Mouse (Mus musculus): ENCODE results near the gene Btd.

Gene Btd

DNA sequence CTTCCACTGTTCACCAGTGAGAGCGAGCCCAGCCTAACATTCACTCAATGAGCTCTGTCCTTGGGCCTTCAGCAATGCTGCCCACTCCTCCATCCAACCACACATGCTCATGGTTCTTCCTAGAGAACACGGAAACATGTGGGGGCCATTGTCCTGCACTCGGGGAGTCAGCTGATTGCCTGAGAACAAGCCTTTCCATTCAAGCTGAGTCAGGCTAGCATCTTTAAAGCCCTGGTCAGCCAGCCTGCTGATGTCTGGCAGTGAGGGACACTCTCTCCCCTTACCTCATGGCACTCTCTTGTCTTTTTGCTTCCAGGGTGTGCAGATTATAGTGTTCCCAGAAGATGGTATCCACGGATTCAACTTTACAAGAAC, 24.7 kb downstream of the Btd start:
- no peak for DNase-seq (ENCODE audit: low spot score)

- no peak for DNase-seq (ENCODE audit: low spot score)
These were observed 26.3 kb downstream of the Btd start for GRCm38 (mm10) chr14:31666931-31667705.

GRCm38 (mm10) chr14:31667741-31668140, 26.9 kb downstream of the Btd start:
- DNase-seq (ENCODE audit: low spot score), result no peak

GRCm38 (mm10) chr14:31668326-31668725, 27.5 kb downstream of the Btd start:
- no peak for DNase-seq (ENCODE audit: low spot score)

DNA sequence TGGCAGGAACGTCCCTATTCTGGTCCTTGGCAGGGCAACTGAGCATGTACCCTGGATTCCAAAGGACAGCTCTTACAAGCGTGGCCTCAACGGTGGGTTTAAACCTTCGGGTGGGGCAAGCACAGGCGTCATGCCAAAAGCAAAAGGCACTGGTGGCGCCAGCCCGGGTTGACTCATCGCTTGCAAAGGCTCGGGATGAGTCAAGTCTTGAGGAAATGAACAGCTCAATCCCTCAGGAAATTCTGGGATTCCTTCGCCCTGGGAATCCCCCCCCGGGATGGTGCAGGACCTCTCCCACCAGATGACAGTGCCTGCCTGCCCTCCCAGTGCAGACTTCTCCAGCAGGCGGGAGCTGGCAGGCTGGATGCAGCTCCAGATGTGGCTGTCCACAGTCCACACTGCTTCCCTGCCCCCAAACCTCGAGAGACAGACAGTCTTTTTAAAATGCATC, 28.4 kb downstream of the Btd start:
- DNase-seq (ENCODE audit: low spot score), result no peak

DNA sequence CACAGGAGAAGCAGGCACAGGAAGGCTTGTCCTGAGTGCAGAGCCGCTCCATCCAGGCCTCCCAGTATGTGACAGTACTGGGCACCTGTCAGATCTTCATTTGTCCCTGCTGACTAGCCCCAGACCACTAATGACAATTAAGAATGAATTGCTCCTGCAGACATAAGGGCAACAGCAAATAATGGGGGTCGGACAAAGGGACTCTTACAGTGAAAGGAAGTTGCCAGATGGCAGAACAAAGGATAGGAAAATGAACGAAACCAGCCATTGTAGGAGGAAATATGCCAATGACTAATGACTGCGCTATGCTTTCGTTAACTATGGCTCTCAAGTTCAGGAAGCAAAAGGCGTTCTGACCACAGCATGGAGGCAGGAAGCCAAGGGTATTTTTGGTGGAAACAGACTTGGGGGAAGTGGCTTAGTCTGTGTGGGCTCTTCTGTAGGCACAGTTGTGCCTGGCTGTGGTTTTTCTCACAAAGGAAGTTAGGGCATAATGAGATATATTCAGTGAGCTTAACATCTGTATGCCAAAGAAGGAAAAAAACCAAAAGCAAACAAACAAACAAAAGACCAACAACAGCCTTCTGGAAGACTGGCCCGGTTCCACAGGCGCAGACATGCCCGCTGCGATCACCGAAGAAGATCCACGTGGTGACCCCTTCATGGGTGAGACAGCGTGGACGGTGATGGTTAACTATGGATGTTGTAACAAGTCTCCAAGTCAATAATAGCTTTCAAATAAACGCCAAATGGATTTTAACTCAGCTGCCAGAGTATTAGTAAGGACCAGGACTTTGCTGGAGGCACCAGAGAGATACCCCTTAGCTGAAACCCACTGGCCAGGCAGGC, 29.0 kb downstream of the Btd start:
- DNase-seq (ENCODE audit: low spot score), result no peak

GRCm38 (mm10) chr14:31671635-31672320, 30.9 kb downstream of the Btd start:
- no peak for DNase-seq (ENCODE audit: low spot score)

DNA sequence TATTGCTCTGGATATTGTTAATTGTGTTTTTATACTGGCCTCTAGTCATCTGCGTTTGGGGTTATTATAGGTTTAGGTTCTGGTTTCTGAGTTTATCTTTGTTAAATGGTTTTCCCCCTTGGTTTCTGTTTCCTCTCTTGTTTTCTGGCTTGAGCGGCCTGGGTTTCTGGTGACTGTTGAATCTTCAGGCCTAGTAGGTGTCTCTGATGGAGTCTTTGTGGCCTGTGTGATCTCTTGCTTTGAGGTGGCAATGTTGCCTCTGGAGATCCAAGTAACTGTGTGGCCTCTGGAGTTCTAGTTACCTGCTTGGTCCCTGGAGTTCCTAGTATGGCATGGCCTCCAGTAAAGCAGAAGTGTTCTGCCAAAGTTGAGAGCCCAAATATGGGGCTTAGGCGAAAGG, 39.8 kb downstream of the Btd start:
- DNase-seq (ENCODE audit: low spot score), result no peak

DNA sequence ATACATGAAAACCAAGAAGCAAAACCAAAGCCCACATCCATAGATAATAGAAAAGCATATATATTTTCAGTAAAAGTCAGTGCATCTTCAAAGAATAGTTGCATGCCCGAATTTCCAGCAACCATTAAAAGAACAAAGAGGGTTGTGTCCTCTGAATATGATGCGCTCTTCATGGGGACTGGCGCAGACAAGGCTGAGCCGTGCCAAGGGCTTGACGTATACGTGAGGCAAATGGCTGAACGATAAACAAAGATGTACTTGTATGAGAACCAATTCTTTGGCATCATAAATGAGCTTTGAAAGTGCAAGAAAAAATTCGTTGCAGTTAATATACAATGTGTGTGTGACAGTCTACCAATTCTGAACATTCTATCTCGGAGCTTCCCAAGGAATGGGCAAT, 40.5 kb downstream of the Btd start:
- no peak for DNase-seq (ENCODE audit: low spot score)

DNA sequence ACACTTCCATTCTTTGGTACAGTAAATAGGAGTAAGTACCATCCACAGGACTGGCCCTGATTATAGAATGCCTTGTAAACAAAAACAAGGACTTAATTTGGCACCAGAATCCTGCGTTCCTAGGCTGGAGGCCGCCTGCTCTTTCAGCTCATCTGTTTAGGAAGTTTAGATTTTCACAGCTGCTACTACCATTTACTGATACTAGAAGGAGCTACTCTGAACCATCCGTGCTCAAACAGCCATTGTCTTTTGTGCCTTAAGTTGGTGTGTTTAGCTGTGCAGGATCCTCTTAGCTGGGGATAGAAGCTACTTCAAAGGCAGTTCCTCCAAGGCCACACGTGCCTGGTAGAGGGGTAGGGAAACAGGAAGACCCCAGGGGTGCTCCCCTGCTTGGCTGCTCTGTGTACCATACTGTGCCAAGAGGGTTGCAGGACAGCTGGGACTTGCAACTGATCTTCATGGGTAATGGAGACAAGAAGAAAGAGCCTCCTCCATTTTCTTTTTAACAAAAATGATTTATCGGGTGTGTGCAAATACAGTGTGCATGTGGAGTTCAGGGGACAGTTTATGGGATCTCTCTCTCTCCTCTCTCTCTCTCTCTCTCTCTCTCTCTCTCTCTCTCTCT, 41.2 kb downstream of the Btd start:
- DNase-seq (ENCODE audit: low spot score), result no peak

DNA sequence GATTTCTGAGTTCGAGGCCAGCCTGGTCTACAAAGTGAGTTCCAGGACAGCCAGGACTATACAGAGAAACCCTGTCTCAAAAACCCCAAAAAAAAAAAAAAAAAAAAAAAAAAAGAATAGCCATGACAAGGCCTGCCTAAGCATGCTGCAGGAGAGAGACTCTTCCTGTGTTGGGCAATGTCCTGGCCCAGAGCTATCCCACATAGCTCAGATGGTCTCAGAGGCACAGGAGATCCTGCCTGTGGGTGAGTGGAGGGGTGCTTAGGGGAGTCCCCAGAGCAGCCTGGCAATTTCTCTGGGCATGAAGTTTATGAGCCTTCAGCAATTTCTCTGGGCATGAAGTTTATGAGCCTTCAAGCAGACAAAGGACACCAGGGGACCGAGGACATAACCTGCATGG, 42.8 kb downstream of the Btd start:
- DNase-seq (ENCODE audit: low spot score), result no peak

- no peak for DNase-seq (ENCODE audit: low spot score)
These were observed 43.7 kb downstream of the Btd start for GRCm38 (mm10) chr14:31684343-31685040.

- no peak for DNase-seq (ENCODE audit: low spot score)
These were observed 44.9 kb downstream of the Btd start for GRCm38 (mm10) chr14:31685680-31686079.

DNA sequence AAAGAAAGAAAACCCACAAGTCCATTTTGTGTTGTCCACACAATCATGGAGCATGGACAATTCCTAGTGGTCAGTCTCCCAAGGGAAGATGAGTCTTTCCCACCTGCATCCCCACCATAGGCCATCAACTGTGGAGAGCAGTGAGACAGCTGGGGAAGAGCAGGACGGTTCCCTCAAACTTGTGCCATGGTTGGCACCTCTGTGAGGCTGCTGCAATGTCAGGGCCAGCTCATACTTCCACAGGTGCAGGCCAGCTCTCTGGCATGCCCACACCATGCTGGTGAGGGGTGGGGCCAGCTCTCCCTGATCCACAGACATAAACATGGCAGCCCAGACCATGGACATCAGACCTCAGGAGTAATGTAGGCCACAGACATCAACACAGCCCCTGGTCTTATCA, 45.4 kb downstream of the Btd start:
- DNase-seq (ENCODE audit: low spot score), result no peak

DNA sequence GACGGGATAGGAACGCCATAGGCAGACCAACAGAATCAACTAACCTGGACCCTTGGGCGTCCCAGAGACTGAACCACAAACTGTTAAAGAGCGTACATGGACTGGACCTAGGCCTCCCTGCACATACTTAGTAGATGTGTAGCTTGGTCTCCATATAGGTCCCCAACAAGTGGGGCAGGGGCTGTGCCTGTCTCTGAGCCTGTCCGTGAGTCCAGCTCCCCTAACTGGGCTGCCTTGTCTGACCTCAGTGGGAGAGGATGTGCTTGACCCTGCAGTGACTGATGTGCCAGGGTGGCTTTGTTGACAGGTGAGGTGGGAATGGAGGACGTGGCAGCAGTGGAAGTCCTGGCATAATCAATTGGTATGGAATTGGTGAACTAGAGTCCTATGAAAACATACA, 51.7 kb downstream of the Btd start:
- DNase-seq (ENCODE audit: low spot score), result no peak

- no peak for DNase-seq (ENCODE audit: low spot score)
These were observed 55.6 kb downstream of the Btd start for GRCm38 (mm10) chr14:31696206-31696984.

DNA sequence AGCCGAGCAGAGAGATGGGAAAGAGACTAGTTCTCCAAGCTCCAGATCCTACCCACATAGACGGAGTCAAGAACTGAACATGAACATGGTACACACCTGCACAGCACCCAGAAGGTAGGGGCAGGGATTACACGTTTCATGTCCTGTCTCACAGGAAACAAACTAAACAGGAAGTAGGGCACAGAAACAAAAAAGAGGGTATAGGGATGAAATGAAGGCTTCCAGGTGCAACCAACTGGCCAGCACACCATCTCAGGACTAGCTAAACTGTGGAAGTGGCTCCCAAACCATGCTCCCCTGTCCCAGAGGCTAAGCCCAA, 56.1 kb downstream of the Btd start:
- no peak for DNase-seq (ENCODE audit: low spot score)

DNA sequence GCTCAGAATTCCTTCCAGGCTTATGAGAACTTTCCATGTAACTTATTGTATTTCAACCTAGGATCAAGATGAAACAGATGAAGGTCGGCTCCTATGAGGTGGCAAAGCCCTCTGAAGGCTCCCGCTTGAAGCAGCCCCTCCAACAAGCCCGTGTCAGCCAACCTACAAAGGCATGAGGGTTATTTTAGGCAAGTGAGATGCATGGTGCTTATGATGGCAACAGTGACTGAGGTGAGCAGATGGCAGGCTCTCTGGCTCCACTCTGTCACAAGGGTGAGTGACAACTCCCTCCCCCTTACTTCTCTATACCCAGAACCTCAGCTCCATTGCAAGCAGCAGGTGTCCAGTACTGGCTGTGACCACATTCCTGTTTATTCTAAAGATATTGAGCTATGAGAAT, 56.5 kb downstream of the Btd start:
- DNase-seq (ENCODE audit: low spot score), result no peak

- no peak for DNase-seq (ENCODE audit: low spot score)
These were observed 56.9 kb downstream of the Btd start for GRCm38 (mm10) chr14:31697755-31698154.

- DNase-seq (ENCODE audit: low spot score), result no peak
These were observed 59.5 kb downstream of the Btd start for GRCm38 (mm10) chr14:31700376-31700775.

DNA sequence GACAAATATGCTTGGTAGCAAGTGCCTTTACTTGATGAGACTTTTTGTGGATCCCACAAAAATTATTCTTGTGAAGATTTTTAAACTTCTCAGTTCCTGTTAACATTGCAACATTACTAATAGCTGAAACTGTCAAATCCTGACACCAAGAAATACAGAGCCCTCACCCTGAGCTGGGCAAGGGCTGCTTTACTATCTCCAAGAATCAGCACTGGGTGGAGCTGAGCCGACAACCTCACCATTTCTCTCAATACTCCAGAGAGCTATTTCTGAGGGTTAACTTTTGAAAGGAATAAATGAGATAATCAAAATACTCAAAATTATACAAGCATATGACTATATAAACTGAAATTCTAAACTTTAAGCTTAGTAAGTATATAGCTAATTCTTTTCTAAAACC, 68.5 kb downstream of the Btd start:
- no peak for DNase-seq (ENCODE audit: low spot score)

Measured in ovary, postnatal 14 days (tissue).